Mouse (Mus musculus): ENCODE data around the gene Scand1. TPM values are rescaled to one million over a fixed set of nuclear protein-coding genes. Genes with fewer than 3 reads are reported as not detected.
A peak's percentile ranks its signal among the peaks of the same experiment; 100 is the strongest.

Gene Scand1
- 70.4 and 88.4 TPM in 2 replicates for polyA plus RNA-seq (2015; fragmentation: Nextera tagmentation; extraction: Ambion mirVana)

GRCm38 (mm10) chr2:156312297-156312897 lies at the start of gene Scand1, which contains the start of gene Cnbd2:
Scand1 (minus strand) TSS chr2:156312704.
Cnbd2 (plus strand) TSS chr2:156312299.
- under 1% methylated on average over 49 of the region's 49 CpGs for WGBS
- peak within 1 kb of the TSS; percentile 94 for H3K4me3 ChIP-seq
- ATAC-seq (ENCODE audit: insufficient number of reproducible peaks, insufficient read depth, low FRiP score, low TSS enrichment, low read depth): peak; percentile 84

GRCm38 (mm10) chr2:156356031-156356430 lies 43.5 kb upstream of the Scand1 start:
- H3K9ac ChIP-seq: no peak overlapping the region
- no peaks in the 10 kb centered on the region for H3K36me3 ChIP-seq
- 81% methylated on average over 7 of the region's 7 CpGs for WGBS
- H3K4me1 ChIP-seq: no peaks in the 10 kb centered on the region
- no peaks in the 10 kb centered on the region for H3K9me3 ChIP-seq
- ATAC-seq (ENCODE audit: insufficient number of reproducible peaks, insufficient read depth, low FRiP score, low TSS enrichment, low read depth): no peak
- no peak overlapping the region for H3K27ac ChIP-seq
- H3K27me3 ChIP-seq: no peaks in the 10 kb centered on the region
- no peak overlapping the region for H3K4me2 ChIP-seq
- no peak overlapping the region for H3K4me3 ChIP-seq

More at GRCm38 (mm10) chr2:156312297-156312897, at the start of gene Scand1, which contains the start of gene Cnbd2:
- peak within 1 kb of the TSS; percentile 83 for H3K4me2 ChIP-seq
- H3K4me1 ChIP-seq: peaks cover 11% of the 10 kb centered on the region
- peaks cover 21% of the 10 kb centered on the region; the same call in 1 of the 2 replicates for H3K36me3 ChIP-seq
- peak within 1 kb of the TSS; percentile 97 for H3K9ac ChIP-seq
- H3K9me3 ChIP-seq: no peaks in the 10 kb centered on the region
- peak within 1 kb of the TSS; percentile 94 for H3K27ac ChIP-seq
- H3K27me3 ChIP-seq: no peaks in the 10 kb centered on the region

DNA sequence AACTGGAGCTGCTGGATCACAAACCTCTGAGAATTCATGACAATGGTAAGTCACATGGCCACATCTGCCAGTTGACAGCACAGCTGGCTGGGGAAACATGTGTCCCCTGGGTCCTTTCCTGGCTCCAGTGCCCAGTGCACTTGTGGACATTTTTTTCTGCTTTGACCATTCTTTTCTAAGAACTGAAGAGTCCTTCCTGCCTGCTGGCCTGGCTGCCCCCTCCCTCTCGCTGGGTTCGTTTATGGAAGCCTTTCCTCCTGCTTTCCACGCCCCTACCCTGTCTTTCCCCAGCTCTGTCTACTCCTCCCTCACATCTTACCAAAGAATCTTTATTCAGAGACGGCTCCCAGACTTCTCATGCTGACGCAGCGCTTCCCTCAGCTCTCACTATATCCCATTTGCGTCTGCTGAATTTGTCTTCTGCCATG lies 40.8 kb upstream of the Scand1 start:
- Histone ChIP-seq H3K9me3 (no peaks in the 10 kb centered on the region), H3K27ac (no peak overlapping the region), H3K4me3 (no peak overlapping the region), H3K27me3 (no peaks in the 10 kb centered on the region), H3K4me2 (no peak overlapping the region), H3K4me1 (no peaks in the 10 kb centered on the region), H3K9ac (no peak overlapping the region), H3K36me3 (no peaks in the 10 kb centered on the region)
- no peak for ATAC-seq (ENCODE audit: insufficient number of reproducible peaks, insufficient read depth, low FRiP score, low TSS enrichment, low read depth)
- 41% methylated on average over 7 of the region's 7 CpGs for WGBS

- Histone ChIP-seq H3K4me1 (no peaks in the 10 kb centered on the region), H3K27me3 (no peaks in the 10 kb centered on the region), H3K9me3 (no peaks in the 10 kb centered on the region), H3K36me3 (no peaks in the 10 kb centered on the region), H3K4me2 (no peak overlapping the region), H3K4me3 (no peak overlapping the region), H3K9ac (no peak overlapping the region), H3K27ac (no peak overlapping the region)
- no peak for ATAC-seq (ENCODE audit: insufficient number of reproducible peaks, insufficient read depth, low FRiP score, low TSS enrichment, low read depth)
- 74% methylated on average over 8 of the region's 8 CpGs for WGBS
Measured at GRCm38 (mm10) chr2:156352413-156353165, 40.1 kb upstream of the Scand1 start.

GRCm38 (mm10) chr2:156351243-156351642 lies 38.7 kb upstream of the Scand1 start:
- H3K27ac ChIP-seq: no peak overlapping the region
- H3K4me1 ChIP-seq: no peaks in the 10 kb centered on the region
- WGBS: 81% methylated on average over 7 of the region's 7 CpGs
- H3K9me3 ChIP-seq: no peaks in the 10 kb centered on the region
- H3K4me3 ChIP-seq: no peak overlapping the region
- H3K36me3 ChIP-seq: no peaks in the 10 kb centered on the region
- H3K4me2 ChIP-seq: no peak overlapping the region
- H3K9ac ChIP-seq: no peak overlapping the region
- H3K27me3 ChIP-seq: no peaks in the 10 kb centered on the region
- ATAC-seq (ENCODE audit: insufficient number of reproducible peaks, insufficient read depth, low FRiP score, low TSS enrichment, low read depth): no peak

DNA sequence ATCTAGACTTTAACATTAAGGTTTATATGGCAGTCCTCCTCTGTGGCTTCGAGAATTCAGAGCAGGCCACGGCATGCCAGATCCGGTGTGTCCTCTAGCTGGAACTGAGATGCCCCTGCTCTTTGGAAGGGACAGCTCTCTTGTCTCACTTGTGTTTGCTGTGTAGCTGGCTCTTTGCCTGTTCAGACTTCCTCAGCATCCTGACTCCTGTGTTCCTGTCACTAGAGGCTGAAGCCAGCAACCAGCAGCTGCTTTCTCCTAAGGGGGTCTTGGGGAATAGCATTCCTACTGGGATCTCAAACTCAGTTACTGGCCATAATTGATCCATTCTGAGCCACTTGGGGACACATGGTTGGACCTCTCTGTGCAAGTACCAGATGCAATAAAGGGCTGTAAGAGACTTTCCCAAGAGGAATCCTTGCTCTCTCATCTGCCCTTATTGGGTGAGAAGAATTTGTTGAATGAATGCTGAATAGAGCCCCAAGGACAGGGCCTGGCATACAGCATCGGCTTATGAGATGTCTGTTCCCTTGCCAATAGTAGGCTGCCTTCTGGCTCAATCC lies 36.9 kb upstream of the Scand1 start:
- Histone ChIP-seq H3K4me1 (no peaks in the 10 kb centered on the region), H3K4me3 (no peak overlapping the region), H3K9me3 (no peaks in the 10 kb centered on the region), H3K9ac (no peak overlapping the region), H3K27me3 (no peaks in the 10 kb centered on the region), H3K36me3 (no peaks in the 10 kb centered on the region), H3K4me2 (no peak overlapping the region), H3K27ac (no peak overlapping the region)
- WGBS: 93% methylated on average over 4 of the region's 4 CpGs
- no peak for ATAC-seq (ENCODE audit: insufficient number of reproducible peaks, insufficient read depth, low FRiP score, low TSS enrichment, low read depth)

DNA sequence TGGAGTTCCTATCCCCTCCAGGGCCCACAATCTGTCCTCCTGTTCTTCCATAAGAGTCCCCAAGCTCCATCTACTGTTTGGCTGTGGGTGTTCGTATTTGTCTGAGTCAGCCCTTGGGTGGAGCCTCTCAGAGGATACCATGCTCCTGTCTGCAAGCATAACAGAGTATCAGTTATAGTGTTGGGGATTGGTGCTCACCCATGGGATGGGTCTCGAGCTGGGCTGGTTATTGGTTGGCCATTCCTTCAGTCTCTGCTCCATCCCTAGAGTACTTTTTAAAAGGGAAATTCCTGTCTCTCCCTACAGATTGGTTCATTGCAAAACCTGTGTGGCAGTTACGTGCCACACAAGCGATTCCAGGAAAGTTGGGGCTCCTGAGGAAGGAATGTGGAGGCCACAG lies 36.3 kb upstream of the Scand1 start:
- Histone ChIP-seq H3K27me3 (no peaks in the 10 kb centered on the region), H3K9ac (no peak overlapping the region), H3K9me3 (no peaks in the 10 kb centered on the region), H3K4me3 (no peak overlapping the region), H3K4me2 (no peak overlapping the region), H3K36me3 (no peaks in the 10 kb centered on the region), H3K4me1 (no peaks in the 10 kb centered on the region), H3K27ac (no peak overlapping the region)
- ATAC-seq (ENCODE audit: insufficient number of reproducible peaks, insufficient read depth, low FRiP score, low TSS enrichment, low read depth): no peak
- WGBS: 84% methylated on average over 4 of the region's 4 CpGs

DNA sequence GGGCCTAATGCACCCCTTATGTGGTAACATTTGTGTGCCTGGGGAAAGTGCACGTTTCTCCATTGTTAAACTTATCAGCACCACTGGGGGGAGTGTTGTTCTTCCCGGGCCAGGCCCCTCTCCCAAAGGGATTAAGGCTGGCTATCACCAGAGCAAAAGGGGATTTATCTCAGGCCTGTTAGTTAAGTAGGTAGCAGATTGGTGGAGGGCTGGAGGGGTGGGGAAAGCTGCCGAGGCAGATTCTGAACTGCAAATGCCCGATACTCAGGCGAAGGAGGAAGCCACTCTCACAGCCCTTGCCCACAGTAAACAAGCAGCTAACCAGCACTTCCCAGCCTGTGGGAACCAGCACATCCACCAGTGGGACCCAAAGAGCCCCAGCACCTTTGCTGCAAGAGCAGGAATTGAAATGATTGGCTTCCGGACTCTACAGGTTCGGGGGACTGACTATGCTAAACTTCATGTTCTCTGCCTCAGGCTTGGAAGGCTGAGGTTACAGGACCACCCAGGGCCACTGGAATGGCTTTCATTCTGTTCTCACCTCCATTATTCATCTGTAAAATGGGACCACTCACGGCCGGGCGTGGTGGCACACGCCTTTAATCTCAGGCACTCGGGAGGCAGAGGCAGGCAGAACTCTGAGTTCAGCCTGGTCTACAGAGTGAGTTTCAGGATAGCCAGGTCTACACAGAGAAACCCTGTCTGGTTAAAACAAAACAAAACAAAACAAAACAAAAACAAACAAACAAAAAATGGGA lies 32.5 kb upstream of the Scand1 start:
- Histone ChIP-seq H3K36me3 (no peaks in the 10 kb centered on the region), H3K27me3 (no peaks in the 10 kb centered on the region), H3K27ac (no peak overlapping the region), H3K4me2 (no peak overlapping the region), H3K9ac (no peak overlapping the region), H3K4me3 (no peak overlapping the region), H3K9me3 (no peaks in the 10 kb centered on the region), H3K4me1 (no peaks in the 10 kb centered on the region)
- WGBS: 56% methylated on average over 12 of the region's 12 CpGs
- no peak for ATAC-seq (ENCODE audit: insufficient number of reproducible peaks, insufficient read depth, low FRiP score, low TSS enrichment, low read depth)

GRCm38 (mm10) chr2:156340078-156340477 lies 27.6 kb upstream of the Scand1 start:
- H3K27ac ChIP-seq: no peak overlapping the region
- WGBS: 92% methylated on average over 4 of the region's 4 CpGs
- no peak overlapping the region for H3K4me3 ChIP-seq
- no peak overlapping the region for H3K4me2 ChIP-seq
- no peaks in the 10 kb centered on the region for H3K27me3 ChIP-seq
- no peak overlapping the region for H3K9ac ChIP-seq
- no peaks in the 10 kb centered on the region for H3K4me1 ChIP-seq
- H3K36me3 ChIP-seq: no peaks in the 10 kb centered on the region
- H3K9me3 ChIP-seq: no peaks in the 10 kb centered on the region
- ATAC-seq (ENCODE audit: insufficient number of reproducible peaks, insufficient read depth, low FRiP score, low TSS enrichment, low read depth): no peak

GRCm38 (mm10) chr2:156331446-156331965 lies 19.0 kb upstream of the Scand1 start:
- no peak overlapping the region for H3K9ac ChIP-seq
- no peaks in the 10 kb centered on the region for H3K27me3 ChIP-seq
- H3K36me3 ChIP-seq: no peaks in the 10 kb centered on the region; the same call in 1 of the 2 replicates
- no peak overlapping the region for H3K4me2 ChIP-seq
- 78% methylated on average over 7 of the region's 7 CpGs for WGBS
- H3K4me1 ChIP-seq: no peaks in the 10 kb centered on the region
- peaks cover 4% of the 10 kb centered on the region; the same call in 1 of the 2 replicates for H3K9me3 ChIP-seq
- peak; percentile 37; the same call in 1 of the 2 replicates for ATAC-seq (ENCODE audit: insufficient number of reproducible peaks, insufficient read depth, low FRiP score, low TSS enrichment, low read depth)
- no peak overlapping the region for H3K27ac ChIP-seq
- no peak overlapping the region for H3K4me3 ChIP-seq

- H3K36me3 ChIP-seq: no peaks in the 10 kb centered on the region; the same call in 1 of the 2 replicates
- no peak overlapping the region for H3K9ac ChIP-seq
- H3K27me3 ChIP-seq: no peaks in the 10 kb centered on the region
- peaks cover 4% of the 10 kb centered on the region; the same call in 1 of the 2 replicates for H3K9me3 ChIP-seq
- no peak overlapping the region for H3K4me3 ChIP-seq
- no peak for ATAC-seq (ENCODE audit: insufficient number of reproducible peaks, insufficient read depth, low FRiP score, low TSS enrichment, low read depth)
- WGBS: 29% methylated on average over 1 of the region's 1 CpGs
- H3K27ac ChIP-seq: no peak overlapping the region
- no peaks in the 10 kb centered on the region for H3K4me1 ChIP-seq
- no peak overlapping the region for H3K4me2 ChIP-seq
Measured at GRCm38 (mm10) chr2:156330681-156331080, 18.2 kb upstream of the Scand1 start.
